Mouse (Mus musculus) forebrain, embryonic 16.5 days (tissue): ENCODE measurements around the gene Ndufa10. TPM values are rescaled to one million over a fixed set of nuclear protein-coding genes. Genes with fewer than 3 reads are reported as not detected.
A peak's percentile ranks its signal among the peaks of the same experiment; 100 is the strongest.

Source experiments
- ATAC-seq: fragments of 200-750 bp; cut with Nextera tagmentation; 2 replicates; pipeline ENCODE4 v1.8.0; 2017; ENCODE audit warnings: mild to moderate bottlenecking, moderate library complexity
- H3K27ac ChIP-seq: fragments of 300-500 bp; sonication (generic); 2 replicates; pipeline ENCODE4 v1.5.1; 2014; ENCODE audit warnings: low read length, control low read depth
- H3K27me3 ChIP-seq: fragments of 300-500 bp; sonication (generic); replicated peaks from 2 replicates; pipeline ENCODE4 v1.6.1; 2014; ENCODE audit warnings: low read length; ENCODE audit not compliant: control insufficient read depth, insufficient read depth
- H3K36me3 ChIP-seq: fragments of 300-500 bp; sonication (generic); 2 replicates; pipeline ENCODE4 v1.6.1; 2014; ENCODE audit not compliant: control insufficient read depth, insufficient read depth
- H3K4me1 ChIP-seq: fragments of 300-500 bp; sonication (generic); replicated peaks from 2 replicates; pipeline ENCODE4 v1.6.1; 2014; ENCODE audit warnings: low read length; ENCODE audit not compliant: control insufficient read depth, insufficient read depth
- H3K4me2 ChIP-seq: fragments of 300-500 bp; sonication (generic); 2 replicates; pipeline ENCODE4 v1.6.1; 2014; ENCODE audit warnings: mild to moderate bottlenecking, low read length, control low read depth
- H3K4me3 ChIP-seq: fragments of 300-500 bp; sonication (generic); replicated peaks from 2 replicates; pipeline ENCODE4 v1.5.1; 2014; ENCODE audit warnings: mild to moderate bottlenecking, low read length, control low read depth
- H3K9ac ChIP-seq: fragments of 300-500 bp; sonication (generic); replicated peaks from 2 replicates; pipeline ENCODE4 v1.6.1; 2014; ENCODE audit warnings: low read depth, low read length, control low read depth
- H3K9me3 ChIP-seq: fragments of 300-500 bp; sonication (generic); 2 replicates; pipeline ENCODE4 v1.6.1; 2016; ENCODE audit warnings: low read length; ENCODE audit not compliant: control insufficient read depth
- WGBS: fragments of 180-500 bp; shearing (Covaris S2); extraction: QIAGEN DNeasy Blood & Tissue Kit; methylation state at CpG from one replicate; pipeline ENCODE4 v1.1.7; 2014; 5-methylcytosine and 5-hydroxymethylcytosine counted together
- microRNA-seq: library from miRNA; unstranded; fragments of <30 nt; microRNA quantifications from one replicate; pipeline ENCODE4, GENCODE M21; 2017
- polyA plus RNA-seq: library from polyadenylated mRNA; unstranded; fragments of >200 nt; fragmentation: Nextera tagmentation; extraction: Ambion mirVana; gene quantifications from 2 replicates; pipeline ENCODE4 v1.2.1, GENCODE M21; 2015

The Ndufa10 gene
- polyA plus RNA-seq, 1 experiment from 2014 or later = 301 TPM

- H3K4me2 ChIP-seq = no peak overlapping the region
- H3K4me1 ChIP-seq = peaks cover 8% of the 10 kb centered on the region
- H3K27me3 ChIP-seq = no peaks in the 10 kb centered on the region
- no peaks in the 10 kb centered on the region for H3K9me3 ChIP-seq
- 81% methylated on average over 3 of the region's 3 CpGs for WGBS
- no peak for ATAC-seq
- no peaks in the 10 kb centered on the region for H3K36me3 ChIP-seq
- H3K4me3 ChIP-seq = no peak overlapping the region
- H3K27ac ChIP-seq = no peak overlapping the region
- H3K9ac ChIP-seq = no peak overlapping the region
Observed at GRCm38 (mm10) chr1:92394279-92394678, 79.4 kb downstream of the Ndufa10 start.

- no peaks in the 10 kb centered on the region for H3K27me3 ChIP-seq
- H3K4me3 ChIP-seq = no peak overlapping the region
- H3K9me3 ChIP-seq = no peaks in the 10 kb centered on the region
- peaks cover 8% of the 10 kb centered on the region for H3K4me1 ChIP-seq
- 85% methylated on average over 6 of the region's 6 CpGs for WGBS
- no peaks in the 10 kb centered on the region for H3K36me3 ChIP-seq
- H3K9ac ChIP-seq = no peak overlapping the region
- H3K4me2 ChIP-seq = no peak overlapping the region
- no peak overlapping the region for H3K27ac ChIP-seq
- no peak for ATAC-seq
Observed at GRCm38 (mm10) chr1:92393166-92393565, 80.5 kb downstream of the Ndufa10 start.

Small RNAs within 50 kb of the gene (microRNA-seq; reads per million reads assigned to microRNA genes)
- gene Mir6900 = 3.3 reads per million, percentile 12 among the genes with 10 or more reads in this experiment

Other genes starting within 250 kb of the Ndufa10 start
- gene Olfr1416, start 11.3 kb upstream of the Ndufa10 start, polyA plus RNA-seq = not detected in 2 replicates
- not detected in 2 replicates for gene Olfr1415, start 22.2 kb upstream of the Ndufa10 start, polyA plus RNA-seq
- gene Olfr1414, start 44.8 kb upstream of the Ndufa10 start, polyA plus RNA-seq = not detected in 2 replicates
- gene Olfr1413, start 97.5 kb upstream of the Ndufa10 start, polyA plus RNA-seq = not detected in 2 replicates
- not detected in 2 replicates for gene Olfr1412, start 111.9 kb upstream of the Ndufa10 start, polyA plus RNA-seq
- gene Olfr1411, start 120.6 kb upstream of the Ndufa10 start, polyA plus RNA-seq = not detected in 2 replicates
- gene Olfr1410, start 131.9 kb upstream of the Ndufa10 start, polyA plus RNA-seq = not detected in 2 replicates
- not detected in 2 replicates for gene Olfr12, start 143.9 kb upstream of the Ndufa10 start, polyA plus RNA-seq
- gene Cops9, start 168.1 kb upstream of the Ndufa10 start, polyA plus RNA-seq = 462 and 475 TPM in 2 replicates
- gene Otos, start 175.0 kb upstream of the Ndufa10 start, polyA plus RNA-seq = 0.07 and 0.33 TPM in 2 replicates